In genomic region chr15:25767777-25768176, GRCm38 (mm10) we compare ENCODE assay signal across 9 mouse cellular contexts.
DNase-seq lines count a peak whose midpoint lies in the region; ATAC-seq and TF ChIP-seq lines count a peak whose summit lies in the region.
"Had no signal": no experiment of that assay in that cellular context is flagged by ENCODE, and none has a peak within 500 bp of the region (broad histone marks: within the 10 kb centered on the region; RNA-seq: fewer than 3 reads in every experiment).

No protein-coding gene starts in this region.

- TF ChIP-seq POLR2A in heart, adult 2 months (IDR thresholded peaks at IDR 0.05; ENCODE audit: insufficient read depth, low read depth, low read length): no peak

- ATAC-seq in neural tube, embryonic 13.5 days (ENCODE audit: low read depth): no peak
- ATAC-seq in megakaryocyte progenitor cell, adult 5-6 weeks (replicated peaks; ENCODE audit: poor library complexity): no peak
- ATAC-seq: CD4-positive, CD25-positive, alpha-beta regulatory T cell, adult 4 months had no signal

- WGBS in heart, adult 2 months: 18% methylated on average over 6 of the region's 6 CpGs
- 61% methylated on average over 6 of the region's 6 CpGs for WGBS in neural tube, embryonic 13.5 days
- WGBS in limb, embryonic 10.5 days: 73% methylated on average over 6 of the region's 6 CpGs

- H3K4me1 ChIP-seq in heart, adult 2 months (ENCODE audit: control insufficient read depth, insufficient read depth, low read length): peaks cover 11% of the 10 kb centered on the region
- H3K4me1 ChIP-seq in neural tube, embryonic 13.5 days (replicated peaks): peaks cover 75% of the 10 kb centered on the region
- H3K4me1 ChIP-seq in limb, embryonic 10.5 days: peaks cover 46% of the 10 kb centered on the region

- peaks cover 13% of the 10 kb centered on the region for H3K36me3 ChIP-seq in heart, adult 2 months (ENCODE audit: control insufficient read depth, insufficient read depth, low read length)
- no peaks in the 10 kb centered on the region for H3K36me3 ChIP-seq in neural tube, embryonic 13.5 days
- peaks cover 46% of the 10 kb centered on the region for H3K36me3 ChIP-seq in limb, embryonic 10.5 days

- no peaks in the 10 kb centered on the region for H3K9me3 ChIP-seq in neural tube, embryonic 13.5 days
- no peaks in the 10 kb centered on the region for H3K9me3 ChIP-seq in limb, embryonic 10.5 days (replicated peaks)

- peak overlapping the region; percentile 40 for H3K27ac ChIP-seq in heart, adult 2 months
- peak overlapping the region; percentile 49; the same call in 1 of the 2 replicates for H3K27ac ChIP-seq in neural tube, embryonic 13.5 days (replicated peaks)
- H3K27ac ChIP-seq in limb, embryonic 10.5 days: peak overlapping the region; percentile 37; the same call in 1 of the 2 replicates

- TF ChIP-seq CTCF in heart, adult 2 months (IDR thresholded peaks at IDR 0.05): no peak

- H3K9ac ChIP-seq in heart, adult 2 months (ENCODE audit: low read depth, low read length): no peak overlapping the region
- no peak overlapping the region for H3K9ac ChIP-seq in neural tube, embryonic 13.5 days

- no peaks in the 10 kb centered on the region for H3K79me2 ChIP-seq in heart, adult 2 months (replicated peaks; ENCODE audit: control insufficient read depth, insufficient read depth, low read length)

- TF ChIP-seq EP300 in heart, adult 2 months (IDR thresholded peaks at IDR 0.05; ENCODE audit: insufficient read depth, low read depth, low read length): no peak

- intact Hi-C loops in heart, adult 2 months (cut with DNase I): no loop called here

- no peak overlapping the region for H3K4me2 ChIP-seq in neural tube, embryonic 13.5 days

- no peak overlapping the region for H3K4me3 ChIP-seq in heart, adult 2 months
- no peak overlapping the region for H3K4me3 ChIP-seq in neural tube, embryonic 13.5 days
- H3K4me3 ChIP-seq in limb, embryonic 10.5 days: no peak overlapping the region

- H3K27me3 ChIP-seq in heart, adult 2 months (ENCODE audit: control insufficient read depth, insufficient read depth, low read length): no peaks in the 10 kb centered on the region
- no peaks in the 10 kb centered on the region for H3K27me3 ChIP-seq in neural tube, embryonic 13.5 days
- H3K27me3 ChIP-seq in limb, embryonic 10.5 days (ENCODE audit: low read depth, poor library complexity, severe bottlenecking): no peaks in the 10 kb centered on the region

- DNase-seq in heart, adult 2 months: peak in 1 of 2 experiments; percentile 15
- no peak for DNase-seq in heart, adult 8-10 months (ENCODE audit: low spot score)
- no peak for DNase-seq in neural tube, embryonic 10.5 days (ENCODE audit: extremely low spot score, low spot score)
- DNase-seq in limb, embryonic 10.5 days (ENCODE audit: low spot score): no peak
- no peak for DNase-seq in thymus, postnatal 10 days (ENCODE audit: low spot score in 2 of 2)
- DNase-seq in MN1 (ENCODE audit: low spot score): no peak
